Mouse (Mus musculus): ENCODE results near the gene Vrk1. TPM values are rescaled to one million over a fixed set of nuclear protein-coding genes. Genes with fewer than 3 reads are reported as not detected.

The Vrk1 gene
- polyA plus RNA-seq, 1 experiment from 2014 or later: 68.3 TPM

DNA sequence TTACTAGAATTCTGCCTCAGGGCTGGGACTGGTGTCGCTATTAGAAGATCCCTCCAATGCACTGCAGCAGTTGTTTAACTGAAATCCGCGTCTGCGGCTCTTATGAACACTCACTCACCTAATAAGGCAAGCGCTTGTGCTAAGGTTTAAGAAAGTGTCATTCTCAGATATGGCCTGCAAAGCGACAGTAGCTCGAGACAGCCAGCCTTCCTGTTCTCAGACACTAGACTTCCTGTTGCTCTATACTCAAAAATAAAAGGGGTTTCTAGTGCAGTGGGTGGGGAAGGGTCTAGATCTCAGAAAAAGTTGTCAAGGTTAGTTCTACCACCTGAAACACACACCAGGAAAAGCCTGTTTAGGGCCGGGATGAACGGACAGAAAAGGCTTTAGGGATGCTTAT is 21.9 kb downstream of the Vrk1 start:
- no peak overlapping the region for H3K4me2 ChIP-seq (ENCODE audit: low read length)
- no peak for ATAC-seq
- H3K36me3 ChIP-seq (ENCODE audit: control insufficient read depth, insufficient read depth): no peaks in the 10 kb centered on the region
- H3K4me1 ChIP-seq (replicated peaks; ENCODE audit: control insufficient read depth, insufficient read depth, low read length): peaks cover 9% of the 10 kb centered on the region
- no peaks in the 10 kb centered on the region for H3K27me3 ChIP-seq (replicated peaks; ENCODE audit: control insufficient read depth, insufficient read depth, low read length)
- H3K4me3 ChIP-seq (replicated peaks; ENCODE audit: low read length): no peak overlapping the region
- H3K27ac ChIP-seq (ENCODE audit: low read length): peak overlapping the region; percentile 22; the same call in 1 of the 2 replicates
- 88% methylated on average over 9 of the region's 9 CpGs for WGBS
- H3K9ac ChIP-seq (replicated peaks; ENCODE audit: low read depth, low read length): no peak overlapping the region
- no peaks in the 10 kb centered on the region for H3K9me3 ChIP-seq (ENCODE audit: control insufficient read depth, low read length)

- WGBS: 93% methylated on average over 12 of the region's 12 CpGs
- H3K9me3 ChIP-seq (ENCODE audit: control insufficient read depth, low read length): no peaks in the 10 kb centered on the region
- ATAC-seq: no peak
Measured at GRCm38 (mm10) chr12:106032361-106032760, 22.3 kb downstream of the Vrk1 start.

DNA sequence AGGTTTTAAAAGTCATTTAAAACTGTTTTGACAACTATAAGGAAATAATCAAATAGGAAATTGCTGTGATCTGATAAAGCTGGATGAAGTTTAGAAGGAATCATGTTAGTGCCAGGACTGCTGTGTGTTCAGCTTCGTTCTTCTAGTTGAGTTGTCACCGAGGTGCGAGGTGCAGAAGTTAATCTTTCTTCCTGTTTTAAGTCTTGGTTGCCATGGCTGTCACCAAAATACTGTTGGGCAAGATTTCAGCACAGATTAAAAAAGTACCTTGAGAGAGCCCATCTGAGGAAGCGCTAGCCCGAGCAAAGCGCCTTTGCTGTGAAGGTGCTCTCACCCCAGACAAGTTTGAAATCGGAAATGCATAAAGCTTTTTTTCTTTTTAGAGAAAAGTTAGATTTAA is 24.2 kb downstream of the Vrk1 start:
- no peak overlapping the region for H3K9ac ChIP-seq (replicated peaks; ENCODE audit: low read depth, low read length)
- ATAC-seq: no peak
- peaks cover 9% of the 10 kb centered on the region for H3K4me1 ChIP-seq (replicated peaks; ENCODE audit: control insufficient read depth, insufficient read depth, low read length)
- H3K4me3 ChIP-seq (replicated peaks; ENCODE audit: low read length): no peak overlapping the region
- H3K36me3 ChIP-seq (ENCODE audit: control insufficient read depth, insufficient read depth): no peaks in the 10 kb centered on the region; the same call in 1 of the 2 replicates
- no peaks in the 10 kb centered on the region for H3K27me3 ChIP-seq (replicated peaks; ENCODE audit: control insufficient read depth, insufficient read depth, low read length)
- no peaks in the 10 kb centered on the region for H3K9me3 ChIP-seq (ENCODE audit: control insufficient read depth, low read length)
- H3K27ac ChIP-seq (ENCODE audit: low read length): no peak overlapping the region
- no peak overlapping the region for H3K4me2 ChIP-seq (ENCODE audit: low read length)
- 92% methylated on average over 7 of the region's 7 CpGs for WGBS

More at GRCm38 (mm10) chr12:106032361-106032760, 22.3 kb downstream of the Vrk1 start:
- no peaks in the 10 kb centered on the region for H3K36me3 ChIP-seq (ENCODE audit: control insufficient read depth, insufficient read depth)
- H3K27me3 ChIP-seq (replicated peaks; ENCODE audit: control insufficient read depth, insufficient read depth, low read length): no peaks in the 10 kb centered on the region
- H3K4me1 ChIP-seq (replicated peaks; ENCODE audit: control insufficient read depth, insufficient read depth, low read length): peaks cover 9% of the 10 kb centered on the region
- H3K4me2 ChIP-seq (ENCODE audit: low read length): no peak overlapping the region
- no peak overlapping the region for H3K9ac ChIP-seq (replicated peaks; ENCODE audit: low read depth, low read length)
- H3K4me3 ChIP-seq (replicated peaks; ENCODE audit: low read length): no peak overlapping the region
- no peak overlapping the region for H3K27ac ChIP-seq (ENCODE audit: low read length)

DNA sequence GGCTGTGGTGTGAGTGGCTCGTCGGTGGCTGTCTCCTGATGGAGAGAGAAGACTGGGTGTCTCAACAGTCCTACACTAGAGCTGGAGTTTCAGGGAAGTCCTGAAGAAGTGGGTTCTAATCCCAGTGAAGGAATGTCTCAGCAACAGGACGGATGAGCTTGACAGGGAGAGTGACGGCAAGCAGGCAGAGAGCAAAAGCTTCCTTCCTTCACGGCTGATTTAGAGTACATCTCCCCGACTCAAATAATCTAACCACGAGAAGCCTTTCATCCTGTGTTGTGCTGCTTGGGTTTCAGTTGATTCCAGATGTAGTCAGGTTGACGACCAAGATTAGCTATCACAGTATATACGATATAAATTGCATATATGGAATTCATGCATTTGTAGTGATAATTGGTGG is 24.7 kb downstream of the Vrk1 start:
- 94% methylated on average over 9 of the region's 9 CpGs for WGBS
- H3K27me3 ChIP-seq (replicated peaks; ENCODE audit: control insufficient read depth, insufficient read depth, low read length): no peaks in the 10 kb centered on the region
- H3K4me3 ChIP-seq (replicated peaks; ENCODE audit: low read length): no peak overlapping the region
- H3K4me1 ChIP-seq (replicated peaks; ENCODE audit: control insufficient read depth, insufficient read depth, low read length): peaks cover 8% of the 10 kb centered on the region
- ATAC-seq: no peak
- H3K4me2 ChIP-seq (ENCODE audit: low read length): no peak overlapping the region
- no peaks in the 10 kb centered on the region for H3K9me3 ChIP-seq (ENCODE audit: control insufficient read depth, low read length)
- no peak overlapping the region for H3K27ac ChIP-seq (ENCODE audit: low read length)
- H3K9ac ChIP-seq (replicated peaks; ENCODE audit: low read depth, low read length): no peak overlapping the region
- no peaks in the 10 kb centered on the region; the same call in 1 of the 2 replicates for H3K36me3 ChIP-seq (ENCODE audit: control insufficient read depth, insufficient read depth)

DNA sequence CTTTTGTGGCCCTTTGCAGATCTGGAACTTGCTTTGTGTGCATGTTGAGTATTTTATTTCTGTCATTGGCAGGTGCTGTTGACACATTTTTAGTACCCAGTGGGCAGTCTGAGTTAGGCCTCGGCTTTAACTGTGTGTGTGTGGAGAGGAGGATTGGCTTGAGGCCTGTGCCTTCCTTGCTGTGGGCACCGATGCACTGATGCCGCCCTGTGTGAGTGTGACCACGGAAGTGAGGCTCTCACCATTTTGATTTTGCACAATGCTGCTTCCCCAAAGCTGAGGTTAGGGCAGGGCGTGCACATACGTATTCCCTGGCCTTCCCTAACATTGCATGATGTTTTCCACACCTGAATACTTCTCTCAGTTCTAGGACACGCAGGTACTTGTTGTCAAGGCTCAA is 30.2 kb downstream of the Vrk1 start:
- no peak for ATAC-seq

GRCm38 (mm10) chr12:106046143-106046795 is 36.2 kb downstream of the Vrk1 start:
- Histone ChIP-seq H3K27ac (ENCODE audit: low read length) (no peak overlapping the region), H3K4me3 (replicated peaks; ENCODE audit: low read length) (no peak overlapping the region), H3K4me2 (ENCODE audit: low read length) (no peak overlapping the region), H3K9ac (replicated peaks; ENCODE audit: low read depth, low read length) (no peak overlapping the region), H3K9me3 (ENCODE audit: control insufficient read depth, low read length) (no peaks in the 10 kb centered on the region), H3K4me1 (replicated peaks; ENCODE audit: control insufficient read depth, insufficient read depth, low read length) (no peaks in the 10 kb centered on the region), H3K27me3 (replicated peaks; ENCODE audit: control insufficient read depth, insufficient read depth, low read length) (no peaks in the 10 kb centered on the region), H3K36me3 (ENCODE audit: control insufficient read depth, insufficient read depth) (peaks cover 4% of the 10 kb centered on the region; the same call in 1 of the 2 replicates)
- ATAC-seq: no peak
- WGBS: 56% methylated on average over 9 of the region's 9 CpGs

More for the DNA sequence above, 30.2 kb downstream of the Vrk1 start:
- H3K27me3 ChIP-seq (replicated peaks; ENCODE audit: control insufficient read depth, insufficient read depth, low read length): no peaks in the 10 kb centered on the region
- no peak overlapping the region for H3K4me2 ChIP-seq (ENCODE audit: low read length)
- H3K4me3 ChIP-seq (replicated peaks; ENCODE audit: low read length): no peak overlapping the region
- no peak overlapping the region for H3K27ac ChIP-seq (ENCODE audit: low read length)
- H3K36me3 ChIP-seq (ENCODE audit: control insufficient read depth, insufficient read depth): peaks cover 4% of the 10 kb centered on the region; the same call in 1 of the 2 replicates
- no peak overlapping the region for H3K9ac ChIP-seq (replicated peaks; ENCODE audit: low read depth, low read length)
- H3K9me3 ChIP-seq (ENCODE audit: control insufficient read depth, low read length): no peaks in the 10 kb centered on the region
- peaks cover 4% of the 10 kb centered on the region for H3K4me1 ChIP-seq (replicated peaks; ENCODE audit: control insufficient read depth, insufficient read depth, low read length)
- 88% methylated on average over 7 of the region's 7 CpGs for WGBS

DNA sequence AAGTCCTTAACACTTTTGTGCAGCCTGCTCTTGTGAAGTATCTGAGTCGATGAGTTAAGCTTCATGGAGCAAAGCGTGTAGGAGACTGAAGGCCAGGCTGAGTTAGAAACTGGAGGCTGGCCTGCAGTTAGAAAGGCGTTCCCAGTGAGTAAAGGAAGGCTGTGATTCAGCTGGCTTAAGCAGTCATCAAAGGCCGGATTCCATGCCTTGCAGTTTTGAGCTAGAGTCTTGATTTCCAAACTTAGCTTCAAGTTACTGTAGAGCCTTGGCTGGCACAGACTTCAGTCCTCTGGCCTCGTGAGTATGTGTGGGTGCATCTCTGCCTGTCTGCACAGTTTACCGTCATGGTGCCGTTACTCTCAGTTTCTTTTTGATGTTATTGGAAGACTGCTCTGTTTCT is 42.2 kb downstream of the Vrk1 start:
- no peak overlapping the region for H3K9ac ChIP-seq (replicated peaks; ENCODE audit: low read depth, low read length)
- H3K4me3 ChIP-seq (replicated peaks; ENCODE audit: low read length): no peak overlapping the region
- H3K27me3 ChIP-seq (replicated peaks; ENCODE audit: control insufficient read depth, insufficient read depth, low read length): no peaks in the 10 kb centered on the region
- H3K4me2 ChIP-seq (ENCODE audit: low read length): no peak overlapping the region
- H3K27ac ChIP-seq (ENCODE audit: low read length): no peak overlapping the region
- no peaks in the 10 kb centered on the region for H3K9me3 ChIP-seq (ENCODE audit: control insufficient read depth, low read length)
- H3K4me1 ChIP-seq (replicated peaks; ENCODE audit: control insufficient read depth, insufficient read depth, low read length): peaks cover 4% of the 10 kb centered on the region
- no peaks in the 10 kb centered on the region for H3K36me3 ChIP-seq (ENCODE audit: control insufficient read depth, insufficient read depth)
- ATAC-seq: no peak
- 90% methylated on average over 7 of the region's 7 CpGs for whole genome bisulfite sequencing

DNA sequence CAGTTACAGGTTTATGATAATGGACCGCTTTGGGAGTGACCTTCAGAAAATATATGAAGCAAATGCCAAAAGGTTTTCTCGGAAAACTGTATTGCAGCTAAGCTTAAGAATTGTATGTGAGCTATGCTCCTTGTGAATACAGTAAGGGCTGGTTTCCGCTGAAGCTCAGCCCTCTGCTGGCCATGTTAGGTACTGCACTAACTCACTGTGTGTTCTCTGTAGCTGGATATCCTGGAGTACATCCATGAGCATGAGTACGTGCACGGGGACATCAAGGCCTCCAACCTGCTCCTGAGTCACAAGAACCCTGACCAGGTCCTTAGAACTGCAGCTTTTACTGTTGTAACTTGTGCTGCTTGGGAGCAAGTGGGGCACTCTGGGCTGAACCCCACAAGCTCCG is 45.8 kb downstream of the Vrk1 start:
- no peaks in the 10 kb centered on the region for H3K9me3 ChIP-seq (ENCODE audit: control insufficient read depth, low read length)
- H3K27ac ChIP-seq (ENCODE audit: low read length): peak overlapping the region; percentile 53
- H3K27me3 ChIP-seq (replicated peaks; ENCODE audit: control insufficient read depth, insufficient read depth, low read length): no peaks in the 10 kb centered on the region
- peak; percentile 88 for ATAC-seq
- peaks cover 8% of the 10 kb centered on the region for H3K4me1 ChIP-seq (replicated peaks; ENCODE audit: control insufficient read depth, insufficient read depth, low read length)
- no peak overlapping the region for H3K9ac ChIP-seq (replicated peaks; ENCODE audit: low read depth, low read length)
- no peak overlapping the region for H3K4me3 ChIP-seq (replicated peaks; ENCODE audit: low read length)
- 37% methylated on average over 6 of the region's 6 CpGs for WGBS
- no peak overlapping the region for H3K4me2 ChIP-seq (ENCODE audit: low read length)
- no peaks in the 10 kb centered on the region for H3K36me3 ChIP-seq (ENCODE audit: control insufficient read depth, insufficient read depth)

DNA sequence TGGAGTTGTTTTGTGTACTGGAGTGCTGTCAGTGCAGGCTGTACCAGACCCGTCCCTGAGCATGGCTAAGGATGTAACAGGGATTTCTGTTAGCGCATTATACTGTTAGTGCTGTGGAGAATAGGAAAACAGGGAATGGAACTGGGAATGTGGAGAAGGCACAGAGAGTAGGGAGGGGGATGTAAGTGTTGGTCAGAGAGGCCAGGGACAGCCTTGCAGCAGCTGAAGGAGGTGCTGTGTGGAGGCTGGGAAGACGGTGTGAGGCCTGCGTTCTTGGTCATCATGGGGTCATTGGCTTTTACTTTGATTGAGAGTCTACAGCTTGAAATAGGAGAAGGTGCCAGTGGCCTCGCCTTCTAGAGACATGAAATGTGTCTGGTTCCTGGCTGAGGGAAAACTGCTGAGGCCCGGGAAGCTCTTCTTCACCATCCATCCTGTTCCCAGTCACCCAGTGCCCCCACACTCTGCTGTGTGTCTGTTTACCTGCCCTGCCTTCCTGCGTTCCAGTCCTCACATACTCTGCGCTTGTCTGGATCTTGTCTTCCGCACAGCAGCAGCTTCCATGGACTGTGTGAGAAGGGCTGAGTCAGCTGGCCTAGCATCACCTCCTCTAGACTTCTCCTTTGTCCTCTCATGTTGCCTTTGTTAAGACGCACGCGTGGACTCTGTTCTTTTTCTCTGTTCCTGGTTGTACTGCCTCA is 50.0 kb downstream of the Vrk1 start:
- H3K27ac ChIP-seq (ENCODE audit: low read length): peak overlapping the region; percentile 15; the same call in 1 of the 2 replicates
- ATAC-seq: no peak
- WGBS: 72% methylated on average over 12 of the region's 12 CpGs

More for the DNA sequence above, 50.0 kb downstream of the Vrk1 start:
- Histone ChIP-seq H3K4me1 (replicated peaks; ENCODE audit: control insufficient read depth, insufficient read depth, low read length) (peaks cover 8% of the 10 kb centered on the region), H3K9me3 (ENCODE audit: control insufficient read depth, low read length) (no peaks in the 10 kb centered on the region), H3K4me3 (replicated peaks; ENCODE audit: low read length) (no peak overlapping the region), H3K27me3 (replicated peaks; ENCODE audit: control insufficient read depth, insufficient read depth, low read length) (no peaks in the 10 kb centered on the region), H3K9ac (replicated peaks; ENCODE audit: low read depth, low read length) (no peak overlapping the region), H3K36me3 (ENCODE audit: control insufficient read depth, insufficient read depth) (no peaks in the 10 kb centered on the region), H3K4me2 (ENCODE audit: low read length) (no peak overlapping the region)
